ENCODE assay signal across 12 mouse cellular contexts in the genomic region with DNA sequence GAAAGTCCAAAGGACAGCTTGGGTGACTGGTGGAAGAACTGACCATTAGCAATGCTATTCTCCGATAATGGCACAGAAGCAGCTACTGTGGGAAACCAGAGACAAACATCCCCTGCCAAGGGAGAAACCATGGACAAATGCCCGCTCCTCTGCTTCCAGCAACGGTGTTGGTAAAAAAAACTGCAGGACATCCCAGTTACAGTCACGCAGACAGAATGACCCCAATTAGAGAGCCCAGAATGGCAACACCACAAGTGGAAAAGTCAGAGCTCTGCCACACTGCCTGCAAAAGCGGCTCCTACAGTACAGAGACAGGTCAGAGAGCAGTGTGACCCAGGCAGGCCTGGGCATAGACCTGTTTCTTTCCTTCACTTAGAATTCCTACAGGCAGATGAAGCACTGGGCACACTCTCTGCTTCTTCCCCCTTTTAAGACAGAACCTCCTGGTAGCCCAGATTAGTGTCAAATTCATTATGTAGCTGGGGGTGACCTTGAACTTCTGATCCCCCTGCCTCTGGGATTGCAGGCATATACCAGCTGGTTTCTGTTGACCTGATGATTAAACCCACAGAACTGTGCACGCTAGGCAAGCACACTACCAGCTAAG.
DNase-seq lines count a peak whose midpoint lies in the region; ATAC-seq and TF ChIP-seq lines count a peak whose summit lies in the region.
"Had no signal": no experiment of that assay in that cellular context is flagged by ENCODE, and none has a peak within 500 bp of the region (broad histone marks: within the 10 kb centered on the region; RNA-seq: fewer than 3 reads in every experiment).

No protein-coding gene starts in this region.

- H3K4me3 ChIP-seq in forebrain, embryonic 10.5 days = no peak overlapping the region
- no peak overlapping the region for H3K4me3 ChIP-seq in forebrain, embryonic 11.5 days (ENCODE audit: low read depth, low read length)
- no peak overlapping the region for H3K4me3 ChIP-seq in kidney, postnatal 0 days (replicated peaks; ENCODE audit: low read depth, low read length)
- H3K4me3 ChIP-seq in heart, embryonic 10.5 days = no peak overlapping the region
- no peak overlapping the region for H3K4me3 ChIP-seq in hindbrain, embryonic 16.5 days (ENCODE audit: low read length)
- H3K4me3 ChIP-seq: liver, embryonic 15.5 days had no signal

- H3K4me2 ChIP-seq in forebrain, embryonic 11.5 days (ENCODE audit: low read depth, low read length, severe bottlenecking) = no peak overlapping the region
- H3K4me2 ChIP-seq in kidney, postnatal 0 days (ENCODE audit: low read length) = no peak overlapping the region
- no peak overlapping the region for H3K4me2 ChIP-seq in hindbrain, embryonic 16.5 days (ENCODE audit: low read length)
- H3K4me2 ChIP-seq: liver, embryonic 15.5 days had no signal

- peaks cover 78% of the 10 kb centered on the region for H3K4me1 ChIP-seq in forebrain, embryonic 10.5 days
- H3K4me1 ChIP-seq in forebrain, embryonic 11.5 days (replicated peaks; ENCODE audit: control insufficient read depth, insufficient read depth, low read length) = peaks cover 13% of the 10 kb centered on the region
- H3K4me1 ChIP-seq in kidney, postnatal 0 days (replicated peaks; ENCODE audit: insufficient read depth, low read length) = peaks cover 18% of the 10 kb centered on the region
- H3K4me1 ChIP-seq in heart, embryonic 10.5 days = peaks cover 61% of the 10 kb centered on the region
- H3K4me1 ChIP-seq in hindbrain, embryonic 16.5 days (ENCODE audit: control insufficient read depth, insufficient read depth, low read depth, low read length) = peaks cover 26% of the 10 kb centered on the region

- no peaks in the 10 kb centered on the region for H3K27me3 ChIP-seq in forebrain, embryonic 10.5 days (ENCODE audit: poor library complexity, severe bottlenecking)
- no peaks in the 10 kb centered on the region for H3K27me3 ChIP-seq in forebrain, embryonic 11.5 days (ENCODE audit: control insufficient read depth, insufficient read depth, low read length)
- no peaks in the 10 kb centered on the region for H3K27me3 ChIP-seq in kidney, postnatal 0 days (ENCODE audit: insufficient read depth, low read length)
- no peaks in the 10 kb centered on the region for H3K27me3 ChIP-seq in heart, embryonic 10.5 days (ENCODE audit: insufficient read depth, poor library complexity, severe bottlenecking)
- no peaks in the 10 kb centered on the region for H3K27me3 ChIP-seq in hindbrain, embryonic 16.5 days (replicated peaks; ENCODE audit: control insufficient read depth, insufficient read depth, low read length)
- H3K27me3 ChIP-seq: liver, embryonic 15.5 days had no signal

- no peak overlapping the region for H3K9ac ChIP-seq in forebrain, embryonic 11.5 days (ENCODE audit: low read length)
- no peak overlapping the region for H3K9ac ChIP-seq in kidney, postnatal 0 days (ENCODE audit: low read depth, low read length)
- H3K9ac ChIP-seq in hindbrain, embryonic 16.5 days (ENCODE audit: low read depth, low read length) = no peak overlapping the region
- H3K9ac ChIP-seq: liver, embryonic 15.5 days had no signal

- H3K27ac ChIP-seq in forebrain, embryonic 10.5 days = peak overlapping the region; percentile 36; the same call in 1 of the 2 replicates
- H3K27ac ChIP-seq in forebrain, embryonic 11.5 days (ENCODE audit: low read depth, low read length) = no peak overlapping the region
- 0 out of 2 replicates have a peak overlapping the region, but pooled peaks have one; percentile 36 for H3K27ac ChIP-seq in kidney, postnatal 0 days
- peak overlapping the region; percentile 50; the same call in 1 of the 2 replicates for H3K27ac ChIP-seq in heart, embryonic 10.5 days
- peak overlapping the region; percentile 36; the same call in 1 of the 2 replicates for H3K27ac ChIP-seq in hindbrain, embryonic 16.5 days (ENCODE audit: low read depth, low read length)
- H3K27ac ChIP-seq: liver, embryonic 15.5 days had no signal

- TF ChIP-seq CTCF in kidney, postnatal 0 days (IDR thresholded peaks at IDR 0.05; ENCODE audit: low read depth) = no peak

- DNase-seq in forebrain, embryonic 10.5 days (ENCODE audit: extremely low spot score, low spot score) = no peak
- no peak for DNase-seq in forebrain, embryonic 11.5 days (ENCODE audit: low spot score)
- no peak for DNase-seq in kidney, postnatal 0 days (ENCODE audit: low spot score)
- DNase-seq in kidney, adult 9 months = no peak
- no peak for DNase-seq in heart, embryonic 10.5 days (ENCODE audit: low spot score)
- DNase-seq in layer of hippocampus, adult 9-11 months = no peak
- DNase-seq: cerebellum, adult 11 months; lung, postnatal 36 days; spleen, adult 18-20 months had no signal

- 81% methylated on average over 6 of the region's 6 CpGs for WGBS in forebrain, embryonic 10.5 days
- 84% methylated on average over 6 of the region's 6 CpGs for WGBS in forebrain, embryonic 11.5 days
- 71% methylated on average over 6 of the region's 6 CpGs for WGBS in kidney, postnatal 0 days
- 69% methylated on average over 6 of the region's 6 CpGs for WGBS in heart, embryonic 10.5 days
- 65% methylated on average over 6 of the region's 6 CpGs for whole genome bisulfite sequencing in hindbrain, embryonic 16.5 days

- no peak for ATAC-seq in forebrain, embryonic 11.5 days (replicated peaks; ENCODE audit: low FRiP score)
- ATAC-seq in kidney, postnatal 0 days (replicated peaks; ENCODE audit: low FRiP score, low read depth) = no peak
- no peak for ATAC-seq in hindbrain, embryonic 16.5 days
- ATAC-seq in erythroid progenitor cell, adult 5-6 weeks (replicated peaks; ENCODE audit: low FRiP score, poor library complexity, severe bottlenecking) = no peak

- H3K9me3 ChIP-seq in forebrain, embryonic 10.5 days = no peaks in the 10 kb centered on the region
- no peaks in the 10 kb centered on the region for H3K9me3 ChIP-seq in forebrain, embryonic 11.5 days (ENCODE audit: control insufficient read depth, low read length)
- H3K9me3 ChIP-seq in kidney, postnatal 0 days (replicated peaks; ENCODE audit: low read length) = no peaks in the 10 kb centered on the region
- H3K9me3 ChIP-seq in heart, embryonic 10.5 days = no peaks in the 10 kb centered on the region
- no peaks in the 10 kb centered on the region for H3K9me3 ChIP-seq in hindbrain, embryonic 16.5 days (ENCODE audit: control insufficient read depth, low read length)
- H3K9me3 ChIP-seq: liver, embryonic 15.5 days had no signal

- peaks cover 98% of the 10 kb centered on the region for H3K36me3 ChIP-seq in forebrain, embryonic 10.5 days (replicated peaks)
- H3K36me3 ChIP-seq in forebrain, embryonic 11.5 days (ENCODE audit: control insufficient read depth, insufficient read depth, low read length) = no peaks in the 10 kb centered on the region
- no peaks in the 10 kb centered on the region for H3K36me3 ChIP-seq in kidney, postnatal 0 days (ENCODE audit: insufficient read depth, low read length)
- H3K36me3 ChIP-seq in heart, embryonic 10.5 days = peaks cover 23% of the 10 kb centered on the region; the same call in 1 of the 2 replicates
- H3K36me3 ChIP-seq in hindbrain, embryonic 16.5 days (ENCODE audit: control insufficient read depth, insufficient read depth, low read length) = no peaks in the 10 kb centered on the region
- H3K36me3 ChIP-seq: liver, embryonic 15.5 days had no signal
